8 mouse cellular contexts compared by ENCODE assay signal in the genomic region with DNA sequence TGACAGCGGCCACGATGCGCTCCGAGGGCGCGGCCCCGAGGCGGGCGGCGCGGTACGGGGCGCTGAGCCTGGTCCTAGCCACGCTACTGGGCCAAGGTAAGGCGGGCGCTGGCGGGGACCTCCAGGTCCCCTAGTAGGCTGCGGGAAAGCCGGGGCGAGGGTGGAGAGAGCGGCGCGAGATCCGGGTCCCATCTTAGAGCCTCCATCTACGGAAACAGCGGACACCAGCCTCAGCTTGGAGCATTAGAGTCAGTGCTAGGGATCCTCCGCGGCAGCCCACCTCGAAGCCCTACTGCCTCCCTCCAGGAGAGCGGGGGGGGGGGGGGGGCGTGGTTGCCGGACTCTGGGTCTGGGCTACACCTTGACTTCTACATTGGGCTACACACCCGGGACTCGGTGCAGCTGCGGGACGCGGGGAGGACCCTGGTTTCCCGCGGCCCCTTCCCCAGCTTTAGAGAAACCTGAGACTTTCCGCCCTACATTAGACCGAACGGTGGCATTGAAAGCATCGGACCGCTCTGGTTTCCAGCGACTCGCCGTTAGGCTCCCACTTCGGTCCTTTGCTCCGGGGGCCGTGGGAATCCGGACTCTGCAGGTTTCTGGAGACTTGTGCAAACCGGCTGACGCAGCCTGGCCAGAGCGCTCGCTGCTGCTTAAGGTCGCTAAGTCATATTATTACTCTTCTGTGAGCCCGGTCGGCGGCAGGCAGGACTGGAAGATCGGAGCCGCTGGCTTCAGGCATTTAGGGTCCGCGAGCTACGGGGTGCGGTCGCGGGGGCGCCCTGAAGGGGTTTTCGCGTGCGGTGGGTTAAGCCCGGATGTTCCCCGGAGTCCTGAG. TPM values are rescaled to one million over a fixed set of nuclear protein-coding genes. Genes with fewer than 3 reads are reported as not detected.
A peak's percentile ranks its signal among the peaks of the same experiment; 100 is the strongest.
DNase-seq lines count a peak whose midpoint lies in the region; ATAC-seq and TF ChIP-seq lines count a peak whose summit lies in the region.

No protein-coding gene starts in this region.

- no peak overlapping the region for H3K27ac ChIP-seq in ES-E14 (ENCODE audit: insufficient read depth, low read depth, low read length, poor library complexity, severe bottlenecking)
- peak overlapping the region; percentile 62 for H3K27ac ChIP-seq in embryonic facial prominence, embryonic 11.5 days (replicated peaks; ENCODE audit: low read depth, low read length)

- in situ Hi-C loops in ES-E14 (cut with MboI; ENCODE audit: low sequenced_read_pairs in 2 of 2, unreplicated experiment in 2 of 2): no loop called here

- ATAC-seq in embryonic facial prominence, embryonic 11.5 days (replicated peaks; ENCODE audit: insufficient number of reproducible peaks, low FRiP score, low TSS enrichment, low read depth): peak; percentile 77
- ATAC-seq in erythroid progenitor cell, adult 5-6 weeks (replicated peaks; ENCODE audit: low FRiP score, poor library complexity, severe bottlenecking): no peak

- H3K9me3 ChIP-seq in ES-E14 (ENCODE audit: control insufficient read depth, insufficient read depth, low read depth, low read length): no peaks in the 10 kb centered on the region
- no peaks in the 10 kb centered on the region for H3K9me3 ChIP-seq in embryonic facial prominence, embryonic 11.5 days (replicated peaks; ENCODE audit: control insufficient read depth, low read length)

- peak; percentile 75 for DNase-seq in heart, adult 11 months
- no peak for DNase-seq in heart, postnatal 36 days
- no peak for DNase-seq in ES-E14 (ENCODE audit: low read depth, low spot score)
- peak; percentile 62 for DNase-seq in embryonic facial prominence, embryonic 11.5 days (ENCODE audit: low spot score)
- peak; percentile 0 to 5 for DNase-seq in kidney, postnatal 36 days
- peak; percentile 74 for DNase-seq in neural tube, embryonic 10.5 days (ENCODE audit: extremely low spot score, low spot score)
- DNase-seq in layer of hippocampus, adult 9-11 months: no peak

- WGBS in embryonic facial prominence, embryonic 11.5 days: under 1% methylated on average over 70 of the region's 73 CpGs

- intact Hi-C loops in heart, postnatal 36 days (cut with DNase I): no loop called here

- H3K36me3 ChIP-seq in ES-E14 (ENCODE audit: control insufficient read depth, insufficient read depth, low read length, poor library complexity, severe bottlenecking): no peaks in the 10 kb centered on the region
- no peaks in the 10 kb centered on the region for H3K36me3 ChIP-seq in embryonic facial prominence, embryonic 11.5 days (replicated peaks; ENCODE audit: control insufficient read depth, insufficient read depth, low read depth, low read length)

- no peaks in the 10 kb centered on the region for H3K4me1 ChIP-seq in ES-E14 (ENCODE audit: control insufficient read depth in 2 of 2, insufficient read depth in 2 of 2, low read length in 2 of 2, poor library complexity in 1 of 2)
- H3K4me1 ChIP-seq in embryonic facial prominence, embryonic 11.5 days (ENCODE audit: control insufficient read depth, insufficient read depth, low read length): 0 out of 2 replicates have a peak, but pooled peaks cover 4% of the 10 kb centered on the region

- H3K9ac ChIP-seq in ES-E14 (ENCODE audit: insufficient read depth, low read depth, low read length, poor library complexity, severe bottlenecking): peak overlapping the region; percentile 52
- peak overlapping the region; percentile 61 for H3K9ac ChIP-seq in embryonic facial prominence, embryonic 11.5 days (replicated peaks; ENCODE audit: low read length)

- H3K4me3 ChIP-seq in ES-E14 (ENCODE audit: insufficient read depth in 1 of 2, low read depth in 1 of 2, low read length in 2 of 2, poor library complexity in 1 of 2, severe bottlenecking in 1 of 2): peak overlapping the region; percentile 65 to 70
- H3K4me3 ChIP-seq in embryonic facial prominence, embryonic 11.5 days (ENCODE audit: low read depth, low read length): peak overlapping the region; percentile 68

- H3K27me3 ChIP-seq in embryonic facial prominence, embryonic 11.5 days (ENCODE audit: control insufficient read depth, insufficient read depth, low read length): peaks cover 3% of the 10 kb centered on the region; the same call in 1 of the 2 replicates

- peak overlapping the region; percentile 88 for H3K4me2 ChIP-seq in embryonic facial prominence, embryonic 11.5 days (ENCODE audit: low read depth, low read length)

TF ChIP-seq in ES-E14, 5 proteins besides CTCF, POLR2A, EP300 and RAD21:
- no peak for TF ChIP-seq MAFK (IDR thresholded peaks at IDR 0.05; ENCODE audit: insufficient read depth, low read depth, low read length)
- no peak for TF ChIP-seq ZNF384 (IDR thresholded peaks at IDR 0.05; ENCODE audit: low read depth, low read length)
- no peak for TF ChIP-seq ZC3H11A (IDR thresholded peaks at IDR 0.05; ENCODE audit: borderline replicate concordance, low read depth, low read length)
- TF ChIP-seq CHD2 (IDR thresholded peaks at IDR 0.05; ENCODE audit: low read depth, low read length): no peak
- TF ChIP-seq HCFC1 (IDR thresholded peaks at IDR 0.05; ENCODE audit: borderline replicate concordance, insufficient read depth, low read length): no peak

RNA-seq across cellular contexts. Expression of gene Tmem132c, which starts 0.5 kb away (rescaled TPM):
- total RNA-seq in heart, postnatal 36 days (2021): under 1 TPM; 0.11 TPM
- total RNA-seq in ES-E14 (2012; rRNA removed): 0.71 and 1.1 TPM in 2 replicates
- 30.9 and 31.0 TPM in 2 replicates for polyA plus RNA-seq in embryonic facial prominence, embryonic 11.5 days (2014; fragmentation: Nextera tagmentation; extraction: Ambion mirVana)
- not detected in 2 replicates for total RNA-seq in erythroid progenitor cell, adult 5-6 weeks (2015; ENCODE audit: low replicate concordance)
- not detected in 2 replicates for total RNA-seq in erythroid progenitor cell, adult 5-6 weeks (2017; ENCODE audit: low replicate concordance)

Comparison
In these comparisons a context has a peak if more than half of its experiments do, and no peak if none do; other contexts are left out.
1. DNase-seq: peak in heart, adult 11 months (single experiment), embryonic facial prominence, embryonic 11.5 days (single experiment), kidney, postnatal 36 days (2 of 2) and neural tube, embryonic 10.5 days (single experiment); none in heart, postnatal 36 days (0 of 2), ES-E14 (single experiment) and layer of hippocampus, adult 9-11 months (single experiment).